Mouse (Mus musculus) gastrocnemius, postnatal 4 days (tissue): ENCODE measurements around the gene Wdr91. TPM values are rescaled to one million over a fixed set of nuclear protein-coding genes. Genes with fewer than 3 reads are reported as not detected.

Source experiments
- DNase-seq, 2 experiments: peaks; one replicate each; pipeline ENCODE4 v3.0.0; 2021 to 2022; ENCODE audit warnings: low spot score in 2 of 2, mixed read lengths in 2 of 2
- total RNA-seq, 2 experiments: library from RNA; stranded (reverse); gene quantifications; 2 replicates each; pipeline ENCODE4 v1.2.3; 2021

The Wdr91 gene
- total RNA-seq, 2 experiments from 2014 or later = 17.5 to 18.7 TPM

DNA sequence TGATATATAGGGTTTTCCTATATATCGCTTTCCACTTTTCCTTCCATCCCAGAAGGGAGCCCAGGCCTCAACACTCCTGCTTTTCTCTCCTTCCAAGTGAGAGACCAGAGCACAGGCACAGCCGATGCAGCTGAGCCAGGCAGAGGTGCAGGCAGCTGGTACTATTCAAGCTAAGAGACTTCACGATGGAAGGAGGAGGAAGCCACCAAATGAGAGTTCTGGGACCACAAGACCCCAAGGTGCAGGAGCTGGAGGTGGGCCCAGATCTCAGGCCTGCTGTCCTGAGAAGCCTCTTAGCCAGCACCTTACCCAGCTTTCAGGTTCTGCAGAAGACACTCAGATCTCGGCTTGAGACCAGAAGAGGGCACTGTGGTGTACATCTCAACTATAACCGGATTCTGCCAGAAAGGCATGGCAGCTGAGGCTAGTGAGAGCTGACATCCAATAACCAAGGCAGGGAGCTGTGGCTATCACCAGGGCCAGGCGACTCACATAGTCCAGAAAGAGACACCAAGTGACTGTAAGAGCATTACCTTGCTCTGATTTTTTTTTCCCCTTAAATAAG, 30.7 kb downstream of the Wdr91 start:
- DNase-seq = no peak

DNA sequence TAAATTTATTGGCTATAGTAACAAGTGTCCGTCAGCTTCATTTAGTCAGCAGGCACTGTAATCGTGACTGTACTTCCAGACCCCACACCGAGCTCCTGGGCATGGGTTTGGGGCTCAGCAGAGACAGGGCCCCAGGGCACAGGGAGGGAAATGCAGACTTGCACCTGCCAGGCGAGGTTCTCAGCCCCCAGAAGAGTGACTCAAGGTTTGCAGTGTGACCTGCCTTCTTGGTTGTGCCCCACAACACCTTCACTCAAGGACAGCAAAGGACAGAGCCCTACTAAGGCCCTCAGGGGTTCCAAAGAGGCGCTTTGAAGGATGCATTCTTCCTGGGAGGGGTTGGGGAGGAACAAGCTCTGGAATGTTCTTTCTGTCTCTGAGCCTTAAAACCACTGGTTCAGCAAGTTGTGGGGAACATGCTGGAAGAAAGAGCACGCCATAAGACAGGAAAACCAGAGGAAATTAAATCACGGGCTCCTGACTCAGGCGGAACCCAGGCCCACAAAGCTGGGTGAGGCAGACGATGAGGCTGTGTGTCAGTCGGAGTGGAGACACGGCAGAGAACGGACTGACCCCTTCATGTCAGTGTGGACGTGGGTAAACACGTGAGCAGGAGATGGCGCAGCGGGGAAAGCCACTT, 31.5 kb downstream of the Wdr91 start:
- no peak for DNase-seq

DNA sequence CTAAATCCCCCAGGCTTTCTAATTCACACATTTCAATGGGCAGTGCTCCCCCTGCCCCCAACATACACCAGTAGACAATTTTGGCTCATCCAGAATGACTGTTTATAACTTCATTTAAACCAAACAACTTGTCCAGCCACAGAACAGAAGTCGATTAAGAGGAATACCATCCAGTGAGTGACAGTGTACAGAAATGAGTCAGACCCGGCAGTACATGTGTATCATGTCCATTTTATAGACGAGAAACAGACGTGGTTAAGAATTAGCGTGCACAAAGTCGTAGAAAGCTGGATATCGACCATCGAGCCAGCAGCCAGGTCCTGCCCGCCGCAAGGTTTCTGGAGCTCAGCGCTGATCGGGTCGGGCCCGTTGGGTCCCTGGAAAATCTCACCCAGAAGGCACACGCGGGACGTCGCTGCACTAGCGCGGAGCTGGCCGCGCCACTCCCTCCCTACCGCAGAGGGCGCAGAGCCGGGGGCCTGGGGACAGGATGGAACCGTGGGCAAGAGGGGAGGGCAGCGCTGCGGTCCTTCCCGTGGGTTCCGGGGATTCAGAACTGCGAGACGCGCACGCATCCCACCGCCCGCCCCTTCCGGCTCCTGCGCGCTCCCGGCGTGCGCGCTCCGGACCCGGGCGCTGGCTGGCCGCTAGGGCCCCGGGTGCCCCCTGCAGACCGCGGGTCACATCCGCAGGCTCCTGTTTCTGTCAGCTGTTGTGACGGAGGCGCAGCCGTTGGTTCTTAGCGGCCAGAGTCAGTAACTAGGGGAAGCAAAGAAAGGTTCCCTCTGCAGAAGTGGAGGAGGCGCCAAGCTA, 33.0 kb downstream of the Wdr91 start, which contains the start of gene Cyren:
Gene Cyren, minus strand, starts transcription at position 552 of the 813 bp plus-strand sequence.
- DNase-seq = peak; percentile 93

DNA sequence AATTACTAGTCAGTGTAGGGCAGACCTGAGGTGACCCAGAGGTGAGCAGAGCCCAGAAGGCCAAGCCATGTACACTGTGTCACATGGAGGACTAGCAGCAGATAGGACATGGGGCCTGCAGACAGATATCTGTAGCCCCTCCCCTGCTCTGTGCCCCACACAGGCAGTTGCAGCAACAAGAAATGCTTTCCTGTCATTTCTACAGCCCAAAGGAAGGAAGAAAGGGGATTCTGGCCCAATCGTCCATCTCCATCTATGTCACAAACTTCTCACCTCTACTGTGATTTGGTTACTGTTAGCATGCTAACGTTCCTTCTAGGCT, 33.9 kb downstream of the Wdr91 start:
- DNase-seq = peak in 1 of 2 experiments; percentile 13

DNA sequence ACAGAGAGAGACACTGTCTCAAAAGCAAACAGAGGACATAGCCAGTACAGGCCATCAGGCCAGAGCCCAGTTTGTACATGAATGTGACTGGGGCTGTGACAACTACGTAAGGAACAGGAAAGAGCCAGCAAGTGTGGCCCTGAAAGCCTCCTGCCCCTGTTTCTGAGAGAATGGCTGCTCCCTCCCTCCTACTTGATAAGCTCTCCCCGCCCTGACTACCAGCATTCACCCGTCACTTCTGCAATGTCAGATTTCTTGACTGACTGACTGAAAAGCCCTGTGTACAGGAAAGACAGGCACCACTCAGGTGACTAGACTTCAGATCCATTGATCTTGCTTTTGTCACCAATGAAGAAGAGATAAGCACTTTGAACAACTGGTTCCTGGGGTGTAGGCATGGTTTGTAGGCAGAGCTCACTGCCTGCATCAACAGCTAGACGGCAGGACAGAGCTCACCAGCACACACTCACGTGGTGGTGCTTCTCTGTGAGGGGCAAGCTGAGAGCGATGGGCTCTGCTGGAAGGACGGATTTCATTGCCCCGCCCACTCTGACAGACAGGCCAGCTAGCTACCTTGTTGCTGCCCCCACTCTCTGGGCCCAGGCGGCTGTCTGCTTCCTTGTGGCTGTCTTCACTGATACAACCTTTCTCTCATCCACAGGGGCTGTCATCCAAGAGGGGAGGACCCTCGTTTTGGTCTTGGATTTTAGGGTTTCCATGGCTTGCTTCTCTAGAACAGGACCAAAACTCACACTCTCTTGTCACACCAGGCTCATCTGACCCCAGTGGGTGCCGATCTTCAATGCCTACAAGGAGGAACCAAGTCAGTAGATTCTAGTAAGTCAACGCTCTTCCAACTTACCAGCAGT, 34.5 kb downstream of the Wdr91 start:
- peak in 1 of 2 experiments; percentile 16 for DNase-seq

DNA sequence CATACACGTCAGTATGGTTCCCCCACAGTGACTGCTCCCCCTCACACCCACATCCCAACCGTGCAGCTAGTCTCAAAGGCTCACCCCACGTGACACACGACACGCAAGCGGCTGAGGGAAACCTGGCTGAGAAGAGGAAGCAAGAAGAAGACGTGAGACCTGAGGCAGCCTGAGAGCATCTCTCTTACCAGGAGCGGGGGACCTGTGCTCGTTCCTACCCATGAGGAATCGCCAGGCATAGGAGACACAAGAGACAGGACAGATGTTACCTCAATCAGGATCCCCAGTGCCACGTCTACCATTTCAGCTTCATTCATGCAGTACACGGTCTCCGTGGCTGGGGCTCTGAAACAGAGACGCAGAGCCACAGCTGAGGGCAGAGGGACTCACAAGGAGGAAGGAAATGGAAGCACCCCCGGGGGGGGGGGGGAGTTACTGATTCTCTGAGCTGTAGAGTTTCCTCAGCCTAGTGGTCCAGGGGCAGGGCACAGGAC, 35.4 kb downstream of the Wdr91 start:
- DNase-seq = peak in 1 of 2 experiments; percentile 16

DNA sequence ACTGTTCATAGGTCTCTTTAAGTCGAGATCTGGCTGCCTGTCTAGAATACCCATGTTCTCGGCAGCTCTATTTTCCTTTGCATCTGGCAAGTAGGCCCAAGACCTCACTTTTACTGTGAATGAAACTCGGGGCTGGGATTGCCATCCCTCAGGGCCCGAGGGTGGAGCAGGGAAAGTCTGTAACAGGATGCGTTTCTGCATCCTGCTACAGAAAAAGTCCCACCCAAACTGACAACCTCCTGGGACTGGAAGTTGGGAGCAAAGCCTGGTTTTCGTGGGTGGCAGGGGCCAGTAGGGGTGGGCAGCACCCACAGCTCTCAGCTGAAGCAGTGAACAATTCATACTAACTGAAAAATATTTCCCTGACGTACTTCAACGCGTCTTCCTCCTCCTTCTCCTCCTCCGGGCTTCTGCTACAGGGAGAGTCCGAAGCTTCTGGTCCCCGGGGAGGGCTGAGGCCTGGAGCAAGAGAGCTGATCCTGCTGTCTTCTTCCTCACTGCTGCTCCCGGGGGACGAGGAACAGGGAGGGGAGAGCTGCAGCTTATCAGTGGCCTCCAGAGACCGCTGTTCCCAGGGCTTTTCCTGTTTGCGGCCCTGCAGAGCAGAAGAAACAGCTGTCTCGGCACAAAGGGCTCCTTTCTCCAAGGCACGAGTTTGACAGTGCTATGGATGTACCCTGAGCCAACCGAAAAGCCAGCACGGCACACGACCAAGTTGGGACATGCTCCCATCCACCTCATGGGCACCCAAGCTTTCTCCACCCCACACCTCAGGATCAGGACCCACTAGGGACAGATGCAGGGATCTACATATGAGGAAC, 36.4 kb downstream of the Wdr91 start:
- DNase-seq = peak; percentile 18 to 50

DNA sequence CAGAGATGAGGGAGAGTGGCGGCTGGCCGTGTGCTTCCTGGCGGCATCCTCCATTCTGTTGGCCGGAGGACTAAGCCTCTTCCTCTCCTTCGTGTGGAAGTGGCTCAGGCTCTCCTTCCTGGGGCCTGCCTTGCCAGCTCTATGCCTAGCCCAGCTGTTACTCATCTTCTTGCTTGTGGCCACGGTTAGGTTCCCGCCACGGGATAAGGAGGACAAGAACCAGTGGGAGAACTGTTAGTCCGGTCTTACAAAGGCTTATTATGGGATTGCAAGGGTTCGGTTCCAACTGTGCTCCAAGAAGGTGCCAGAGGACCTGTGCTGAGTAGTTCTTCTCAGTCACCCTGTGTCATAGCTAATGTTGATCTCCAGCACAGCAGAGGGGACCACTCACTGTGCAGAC, 37.8 kb downstream of the Wdr91 start:
- peak in 1 of 2 experiments; percentile 11 for DNase-seq

DNA sequence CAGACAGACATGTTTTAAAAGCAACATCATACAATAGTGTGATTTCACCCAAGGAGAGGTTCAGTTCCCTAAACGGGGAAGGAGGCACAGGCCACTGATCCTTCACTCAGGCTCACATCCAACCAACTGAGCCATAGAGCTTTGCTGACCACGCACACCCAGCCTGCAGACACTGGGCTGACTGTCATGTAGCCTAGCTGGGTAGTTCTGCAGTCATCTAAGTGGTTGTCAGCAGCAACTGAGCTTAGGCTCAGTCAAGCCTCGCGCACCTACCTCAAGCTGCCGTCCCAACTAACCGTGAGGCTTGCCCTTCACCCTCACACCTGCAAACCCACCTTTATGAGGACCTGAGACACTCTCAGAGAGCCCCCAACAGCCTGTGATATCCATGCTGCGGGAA, 38.7 kb downstream of the Wdr91 start:
- DNase-seq = peak in 1 of 2 experiments; percentile 12

DNA sequence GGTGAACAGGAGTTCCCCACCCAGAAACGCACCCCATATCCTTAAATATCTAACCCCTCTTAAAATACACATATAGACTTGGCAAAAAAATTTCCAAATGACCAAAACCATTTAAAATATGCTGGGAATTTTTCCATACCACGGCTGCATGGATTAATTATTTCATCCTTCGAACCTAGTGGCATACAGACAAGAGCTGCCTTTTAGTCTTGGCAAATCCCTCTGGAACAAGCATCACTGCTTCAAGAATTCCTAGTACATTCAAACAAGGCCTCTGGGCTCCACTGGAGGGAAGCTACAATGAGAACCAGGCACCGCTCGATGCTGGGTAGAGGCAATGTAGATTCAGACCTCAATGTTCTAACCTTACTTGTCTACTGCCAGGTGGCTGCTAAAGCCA, 40.0 kb downstream of the Wdr91 start:
- no peak for DNase-seq

DNA sequence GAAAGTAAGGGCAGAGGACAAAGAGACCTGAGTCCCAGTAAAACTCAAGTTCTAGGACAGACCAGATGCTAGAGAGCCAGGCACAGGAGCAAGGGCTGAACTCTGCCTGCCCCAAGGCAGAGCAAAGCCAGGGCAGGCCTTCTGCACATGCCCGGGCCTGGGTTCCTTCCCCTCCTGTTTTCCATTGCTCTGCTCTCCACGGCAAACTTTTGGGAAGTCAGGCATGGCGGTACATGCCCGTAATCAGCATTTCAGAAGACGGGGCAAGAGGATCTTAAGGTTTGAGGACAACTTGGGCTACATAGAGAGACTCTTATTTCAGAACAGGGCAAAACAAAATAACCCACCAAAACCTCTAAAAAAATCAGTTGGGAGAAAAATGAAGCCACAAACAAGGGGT, 40.5 kb downstream of the Wdr91 start:
- no peak for DNase-seq

DNA sequence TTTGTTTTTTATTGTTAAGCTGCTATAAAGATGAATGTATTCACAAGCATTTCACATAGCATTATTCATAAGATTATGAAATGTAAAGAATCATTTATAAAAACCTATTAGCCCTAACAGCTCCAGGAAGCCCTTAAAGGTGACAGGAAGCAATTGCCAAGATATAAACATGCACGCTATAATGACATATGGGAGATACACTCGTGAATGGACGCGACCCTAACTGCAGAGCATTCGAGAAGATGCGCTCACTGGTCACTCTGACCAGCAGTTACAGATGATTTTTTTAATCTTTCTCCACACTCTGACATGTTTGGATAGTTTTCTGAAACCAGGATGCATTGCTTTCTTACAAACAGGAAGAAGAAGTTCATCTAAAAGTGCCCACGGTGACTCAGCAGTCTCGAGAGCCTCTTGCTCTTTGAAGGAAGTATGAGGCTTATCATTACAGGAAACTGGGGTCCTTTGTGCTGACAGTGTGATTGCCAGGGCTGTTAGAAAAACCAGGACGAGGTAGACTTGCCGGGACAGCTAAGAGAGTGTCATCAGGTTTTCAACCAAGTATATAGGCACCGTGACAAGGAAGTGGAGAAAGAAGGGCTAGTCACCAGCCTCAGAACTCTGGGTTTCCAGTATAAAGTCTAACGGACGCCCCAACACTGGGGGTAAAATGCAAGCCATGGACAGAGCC, 41.3 kb downstream of the Wdr91 start:
- DNase-seq = no peak

DNA sequence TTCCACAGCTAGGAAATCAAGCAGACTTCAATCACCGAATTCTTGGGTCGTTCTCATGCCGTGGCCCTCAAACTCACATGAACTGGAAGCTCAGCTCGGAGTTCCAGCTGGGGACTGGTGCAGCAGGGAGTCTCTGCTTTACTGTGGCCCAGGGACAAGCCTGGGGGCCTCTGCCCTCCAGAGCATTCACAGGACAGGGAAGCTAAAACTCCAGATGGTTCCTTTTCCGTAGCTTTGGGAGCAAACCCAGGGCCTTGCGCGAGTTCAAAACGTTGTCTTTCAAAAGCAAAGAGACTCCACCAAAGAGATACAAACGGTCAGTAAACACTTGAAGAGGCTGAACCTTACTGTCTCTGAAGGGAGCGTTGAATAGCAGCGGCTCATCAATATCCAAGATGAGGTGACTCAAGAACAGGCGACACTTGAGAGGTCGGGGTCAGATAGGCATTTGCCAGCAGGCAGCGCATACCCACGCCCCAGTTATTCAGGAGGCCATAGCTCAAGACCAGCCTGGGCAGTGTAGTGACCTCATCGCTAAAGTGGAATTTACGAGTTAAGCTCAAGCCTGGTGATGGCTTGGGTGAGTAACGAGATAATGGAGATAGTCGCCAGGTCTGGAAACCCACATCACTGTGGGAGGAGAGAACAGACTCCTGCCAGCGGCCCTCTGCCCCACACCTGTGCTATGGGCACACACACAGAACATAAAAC, 42.0 kb downstream of the Wdr91 start:
- DNase-seq = no peak

DNA sequence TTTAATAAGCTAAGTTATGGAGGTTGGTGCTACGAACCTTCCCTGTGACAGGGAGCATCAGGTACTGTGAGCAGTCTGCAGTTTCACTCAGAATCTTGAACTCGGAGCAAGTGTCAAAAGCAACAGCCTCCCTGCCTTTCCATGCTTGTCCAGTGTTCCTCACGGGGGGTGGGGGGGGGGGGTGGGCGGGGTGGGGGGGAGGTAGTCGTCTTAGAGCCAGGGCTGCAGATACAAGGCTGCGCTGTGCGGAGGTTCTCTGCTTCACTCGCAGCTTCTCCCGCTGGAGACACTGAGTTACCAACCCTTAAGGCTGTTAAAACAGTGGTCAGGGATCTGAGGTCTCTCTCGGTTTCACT, 42.7 kb downstream of the Wdr91 start:
- DNase-seq = no peak

DNA sequence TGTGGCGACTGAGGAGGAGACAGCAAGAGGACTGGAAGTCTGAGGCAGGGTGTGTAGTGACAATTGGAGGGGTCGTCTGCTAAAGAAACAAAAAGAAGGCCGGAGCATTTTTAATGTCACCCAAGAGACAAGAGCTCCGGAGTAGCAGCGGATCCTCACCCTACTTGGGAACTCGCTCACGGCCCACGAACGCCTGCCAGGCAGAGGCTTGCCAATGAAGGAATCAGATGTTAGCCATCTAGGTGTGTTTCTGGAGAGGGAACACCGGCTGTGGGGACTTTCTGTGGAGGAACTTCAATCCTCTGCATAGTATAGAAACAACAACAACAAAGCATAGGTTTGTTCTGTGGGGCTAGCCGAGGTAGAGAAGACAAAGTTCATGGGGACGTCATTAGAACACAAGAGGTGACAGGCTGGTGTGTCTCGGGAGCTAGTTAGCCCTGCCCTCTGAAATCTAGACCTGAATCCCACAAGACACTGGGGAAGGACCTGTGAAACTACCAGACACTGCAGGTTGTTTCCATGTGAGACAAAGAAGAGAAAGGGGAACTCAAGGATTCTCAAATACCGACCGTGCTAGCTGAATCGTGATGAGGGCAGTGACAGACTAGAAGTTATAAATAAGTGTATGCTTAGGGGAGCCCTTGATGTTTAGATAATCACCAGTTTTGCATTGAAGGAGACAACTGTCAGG, 43.2 kb downstream of the Wdr91 start:
- no peak for DNase-seq

DNA sequence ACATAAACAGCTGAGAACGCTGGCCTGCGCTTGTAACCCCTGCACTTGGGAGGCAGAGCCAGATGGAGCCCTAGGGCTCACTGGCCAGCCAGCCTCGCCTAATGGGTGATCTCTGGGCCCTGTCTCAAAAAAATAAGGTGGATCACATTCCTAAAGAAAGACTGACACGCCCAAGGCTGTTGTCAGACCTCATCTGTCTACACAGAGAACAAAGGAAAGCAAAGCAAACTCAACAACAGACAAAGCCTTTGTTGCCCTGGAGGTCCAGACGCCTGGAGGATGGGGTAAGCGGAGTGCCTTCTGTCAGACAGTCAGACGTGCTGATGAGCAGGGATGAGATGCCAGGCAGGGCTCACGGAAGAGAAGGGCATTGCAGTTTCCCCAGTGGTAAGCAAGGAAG, 43.9 kb downstream of the Wdr91 start:
- no peak for DNase-seq

DNA sequence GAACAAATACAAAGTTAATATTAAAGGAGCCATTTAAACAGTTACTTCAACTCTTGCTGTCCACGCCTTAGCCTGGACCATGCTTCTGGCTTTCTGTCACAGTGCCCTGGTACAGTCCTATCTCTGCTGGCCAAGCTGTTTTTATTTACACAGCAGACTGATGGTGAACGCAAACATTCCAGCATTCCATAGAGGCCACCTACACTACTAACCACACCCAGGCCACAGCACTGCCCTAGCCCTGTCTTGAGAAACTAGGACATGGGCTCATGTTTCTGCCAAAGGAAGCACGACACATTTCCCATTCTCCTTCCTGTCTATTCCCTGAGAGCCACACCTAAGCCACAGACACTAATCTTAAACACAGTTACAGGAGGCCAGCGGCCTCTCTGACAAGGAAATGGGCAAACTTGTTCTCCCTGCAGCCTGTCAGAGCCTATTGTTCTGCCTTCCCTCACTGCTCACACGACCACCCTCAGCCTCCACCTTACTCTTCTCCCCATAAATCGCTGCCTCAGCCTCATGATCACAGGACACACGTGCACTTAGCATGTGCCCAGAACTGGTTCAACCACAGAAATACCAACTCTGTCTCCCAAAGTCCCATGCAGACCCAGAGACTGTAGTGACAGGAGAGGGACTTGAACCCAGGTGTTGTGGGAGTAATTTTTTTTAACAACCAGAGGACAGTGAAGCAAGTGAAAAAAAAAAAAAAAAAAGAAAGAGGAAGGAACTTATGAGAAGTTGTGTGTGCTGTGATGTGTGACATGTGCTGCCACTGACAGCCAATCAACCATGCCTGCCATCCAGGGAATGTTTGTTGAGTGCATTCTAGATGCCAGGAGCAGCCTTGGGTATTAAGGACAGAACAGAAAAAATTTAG, 44.7 kb downstream of the Wdr91 start:
- DNase-seq = no peak

DNA sequence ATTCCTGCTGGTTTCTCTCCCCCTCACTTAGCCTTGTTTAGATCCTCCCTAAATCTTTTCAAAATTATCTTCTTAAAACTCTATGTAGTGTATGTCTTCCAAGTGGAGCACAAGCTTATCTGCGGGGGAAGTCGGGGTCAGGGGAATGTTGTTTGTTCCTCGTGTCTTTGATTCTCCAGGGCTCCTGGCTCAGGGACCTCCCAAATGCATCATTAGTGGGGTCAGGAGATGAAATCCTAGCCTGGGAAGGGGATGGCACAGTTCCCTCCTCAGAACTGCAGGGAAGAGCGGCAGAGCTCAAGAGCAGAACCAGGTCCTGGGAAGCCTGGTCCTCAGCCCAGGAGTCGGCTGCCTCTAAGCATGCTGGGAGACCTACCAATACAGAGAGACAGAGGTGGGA, 45.5 kb downstream of the Wdr91 start:
- DNase-seq = no peak
